Mouse (Mus musculus) kidney, adult 2 months (tissue): ENCODE results near the gene Olfr853.

Experiments used
- CTCF ChIP-seq: fragments of 200-500 bp; conservative IDR thresholded peaks from 2 replicates; pipeline ENCODE4 v1.5.1; 2011; ENCODE audit warnings: low read depth, mild to moderate bottlenecking, control low read depth, low read length, moderate library complexity, mixed read lengths; ENCODE audit not compliant: insufficient read depth, insufficient read length
- POLR2A ChIP-seq: fragments of 200-500 bp; IDR thresholded peaks from one replicate; pipeline ENCODE4 v1.6.1; 2011; ENCODE audit warnings: low read depth, low read length, control low read depth

DNA sequence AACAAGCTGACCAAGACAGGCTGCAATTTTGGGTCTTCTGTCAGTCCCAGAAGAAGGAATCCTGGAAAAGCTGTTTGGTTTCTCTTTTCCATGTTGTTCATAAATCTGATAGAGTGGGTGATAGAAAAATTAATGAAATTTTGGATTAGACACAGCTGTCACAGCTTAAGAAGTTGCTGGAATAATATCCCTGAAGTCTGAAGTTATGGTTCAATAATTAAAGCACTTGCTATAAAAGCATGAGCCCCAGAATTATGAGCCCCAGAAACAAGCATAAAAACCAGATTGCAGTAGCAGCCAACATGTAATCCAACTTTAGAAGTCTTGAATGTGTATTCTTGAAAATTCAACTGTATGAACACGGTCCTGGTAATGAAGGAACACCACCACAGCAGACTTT, 26.4 kb upstream of the Olfr853 start, which contains the start of gene Olfr854:
- TF ChIP-seq CTCF = no peak
- TF ChIP-seq POLR2A = no peak
